8 mouse cellular contexts compared by ENCODE assay signal in the genomic region with DNA sequence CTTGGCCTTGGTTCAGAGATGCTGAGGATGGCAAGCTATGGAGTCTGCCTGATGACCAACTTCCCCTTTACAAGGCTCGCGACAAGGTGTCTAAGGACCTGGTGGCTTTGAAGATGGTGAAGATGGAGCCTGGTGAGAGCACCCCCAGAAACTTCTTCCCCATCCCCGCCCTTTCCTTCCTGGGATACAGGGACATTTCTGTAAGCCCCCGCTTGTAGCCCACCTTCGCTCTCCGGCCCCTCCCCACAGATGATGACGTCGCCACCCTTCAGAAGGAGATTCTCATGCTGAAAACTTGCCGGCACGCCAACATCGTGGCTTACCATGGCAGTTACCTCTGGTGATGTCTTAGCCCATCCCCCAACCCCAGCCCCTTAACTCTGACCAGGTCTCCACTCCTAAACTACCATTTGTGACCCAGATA. TPM values are rescaled to one million over a fixed set of nuclear protein-coding genes. Genes with fewer than 3 reads are reported as not detected.
DNase-seq lines count a peak whose midpoint lies in the region; ATAC-seq lines count a peak whose summit lies in the region.

No protein-coding gene starts in this region.

- H3K27ac ChIP-seq in forebrain, embryonic 10.5 days, result peak overlapping the region; percentile 92
- H3K27ac ChIP-seq in forebrain, embryonic 14.5 days (ENCODE audit: low read depth, low read length), result no peak overlapping the region
- H3K27ac ChIP-seq in liver, embryonic 13.5 days, result peak overlapping the region; percentile 94

- H3K4me3 ChIP-seq in forebrain, embryonic 10.5 days, result peak overlapping the region; percentile 89
- H3K4me3 ChIP-seq in forebrain, embryonic 14.5 days (ENCODE audit: low read depth, low read length), result no peak overlapping the region
- H3K4me3 ChIP-seq in liver, embryonic 13.5 days (replicated peaks), result peak overlapping the region; percentile 80

- no peak overlapping the region for H3K4me2 ChIP-seq in forebrain, embryonic 14.5 days (ENCODE audit: low read length)
- peak overlapping the region; percentile 89 for H3K4me2 ChIP-seq in liver, embryonic 13.5 days

- H3K9ac ChIP-seq in forebrain, embryonic 14.5 days (ENCODE audit: low read length), result no peak overlapping the region
- peak overlapping the region; percentile 86 for H3K9ac ChIP-seq in liver, embryonic 13.5 days

- H3K4me1 ChIP-seq in forebrain, embryonic 10.5 days, result peaks cover 28% of the 10 kb centered on the region
- H3K4me1 ChIP-seq in forebrain, embryonic 14.5 days (ENCODE audit: control insufficient read depth, insufficient read depth, low read length), result peaks cover 9% of the 10 kb centered on the region
- peaks cover 42% of the 10 kb centered on the region for H3K4me1 ChIP-seq in liver, embryonic 13.5 days (replicated peaks)

- no peaks in the 10 kb centered on the region for H3K9me3 ChIP-seq in forebrain, embryonic 10.5 days
- no peaks in the 10 kb centered on the region for H3K9me3 ChIP-seq in forebrain, embryonic 14.5 days (replicated peaks; ENCODE audit: control insufficient read depth, low read length)
- no peaks in the 10 kb centered on the region for H3K9me3 ChIP-seq in liver, embryonic 13.5 days (replicated peaks)

- H3K27me3 ChIP-seq in forebrain, embryonic 10.5 days (ENCODE audit: poor library complexity, severe bottlenecking), result no peaks in the 10 kb centered on the region
- H3K27me3 ChIP-seq in forebrain, embryonic 14.5 days (replicated peaks; ENCODE audit: control insufficient read depth, insufficient read depth, low read length), result no peaks in the 10 kb centered on the region
- no peaks in the 10 kb centered on the region for H3K27me3 ChIP-seq in liver, embryonic 13.5 days

- WGBS in forebrain, embryonic 10.5 days, result 72% methylated on average over 11 of the region's 11 CpGs
- WGBS in forebrain, embryonic 14.5 days, result 72% methylated on average over 11 of the region's 11 CpGs
- 31% methylated on average over 11 of the region's 11 CpGs for WGBS in liver, embryonic 13.5 days (ENCODE audit: insufficient replicate concordance)

- no peak for ATAC-seq in forebrain, embryonic 14.5 days
- ATAC-seq in liver, embryonic 13.5 days (ENCODE audit: low read depth), result no peak

- peaks cover 21% of the 10 kb centered on the region for H3K36me3 ChIP-seq in forebrain, embryonic 10.5 days (replicated peaks)
- H3K36me3 ChIP-seq in forebrain, embryonic 14.5 days (ENCODE audit: control insufficient read depth, insufficient read depth, low read length), result peaks cover 14% of the 10 kb centered on the region
- peaks cover 18% of the 10 kb centered on the region for H3K36me3 ChIP-seq in liver, embryonic 13.5 days

- DNase-seq in forebrain, embryonic 10.5 days (ENCODE audit: extremely low spot score, low spot score), result no peak
- no peak for DNase-seq in forebrain, embryonic 14.5 days (ENCODE audit: low spot score)
- peak; percentile 53 to 63 for DNase-seq in spleen, adult 18-20 months
- DNase-seq in spleen, adult 12 weeks (ENCODE audit: low spot score), result no peak
- no peak for DNase-seq in liver, embryonic 13.5 days
- DNase-seq in thymus, postnatal 36 days, result peak; percentile 58 to 73
- DNase-seq in left cerebral cortex, adult 9 months (ENCODE audit: low spot score in 2 of 2), result no peak
- DNase-seq in layer of hippocampus, postnatal 10 days (ENCODE audit: low spot score in 2 of 2), result no peak

RNA-seq across cellular contexts. Expression of a gene that starts 1.3 kb away (rescaled TPM):
- 10.2 and 13.4 TPM in 2 replicates for polyA plus RNA-seq in forebrain, embryonic 10.5 days (2016; fragmentation: Nextera tagmentation; extraction: Ambion mirVana)
- 6.1 and 6.9 TPM in 2 replicates for polyA plus RNA-seq in forebrain, embryonic 14.5 days (2014; fragmentation: Nextera tagmentation; extraction: Ambion mirVana)
- 27.4 and 29.1 TPM in 2 replicates for polyA plus RNA-seq in liver, embryonic 13.5 days (2015; fragmentation: Nextera tagmentation; extraction: Ambion mirVana)
- 1 to 10 TPM; 4.6 to 5.8 TPM for total RNA-seq in layer of hippocampus, postnatal 10 days (2021)

RNA-seq across cellular contexts. Expression of a gene that starts 1.5 kb away (rescaled TPM):
- 415 and 425 TPM in 2 replicates for polyA plus RNA-seq in forebrain, embryonic 10.5 days (2016; fragmentation: Nextera tagmentation; extraction: Ambion mirVana)
- polyA plus RNA-seq in forebrain, embryonic 14.5 days (2014; fragmentation: Nextera tagmentation; extraction: Ambion mirVana), result 345 and 412 TPM in 2 replicates
- 294 and 308 TPM in 2 replicates for polyA plus RNA-seq in liver, embryonic 13.5 days (2015; fragmentation: Nextera tagmentation; extraction: Ambion mirVana)
- 100 to 1,000 TPM; 177 to 178 TPM for total RNA-seq in layer of hippocampus, postnatal 10 days (2021)

RNA-seq across cellular contexts. Expression of a gene that starts 21.0 kb away (rescaled TPM):
- 235 and 255 TPM in 2 replicates for polyA plus RNA-seq in forebrain, embryonic 10.5 days (2016; fragmentation: Nextera tagmentation; extraction: Ambion mirVana)
- polyA plus RNA-seq in forebrain, embryonic 14.5 days (2014; fragmentation: Nextera tagmentation; extraction: Ambion mirVana), result 101 and 128 TPM in 2 replicates
- polyA plus RNA-seq in liver, embryonic 13.5 days (2015; fragmentation: Nextera tagmentation; extraction: Ambion mirVana), result 116 and 131 TPM in 2 replicates
- 100 to 1,000 TPM; 128 to 129 TPM for total RNA-seq in layer of hippocampus, postnatal 10 days (2021)

Comparison
In these comparisons a context has a peak if more than half of its experiments do, and no peak if none do; other contexts are left out.
1. DNase-seq: peak in spleen, adult 18-20 months (2 of 2) and thymus, postnatal 36 days (2 of 2); none in forebrain, embryonic 10.5 days (single experiment), forebrain, embryonic 14.5 days (single experiment), spleen, adult 12 weeks (single experiment), liver, embryonic 13.5 days (single experiment), left cerebral cortex, adult 9 months (0 of 2) and layer of hippocampus, postnatal 10 days (0 of 2).